ENCODE assay signal across 23 mouse cellular contexts in genomic region chr7:133005772-133006171, GRCm38 (mm10).
DNase-seq lines count a peak whose midpoint lies in the region; ATAC-seq and TF ChIP-seq lines count a peak whose summit lies in the region.
"Had no signal": no experiment of that assay in that cellular context is flagged by ENCODE, and none has a peak within 500 bp of the region (broad histone marks: within the 10 kb centered on the region; RNA-seq: fewer than 3 reads in every experiment).

No protein-coding gene starts in this region.

- ATAC-seq in heart, embryonic 11.5 days (replicated peaks; ENCODE audit: insufficient number of reproducible peaks, low FRiP score, low TSS enrichment): no peak
- no peak for ATAC-seq in midbrain, postnatal 0 days (ENCODE audit: low FRiP score)
- ATAC-seq: CD4-positive, CD25-positive, alpha-beta regulatory T cell, adult 4 months; liver, embryonic 12.5 days; Patski had no signal

- H3K4me1 ChIP-seq in heart, embryonic 11.5 days (ENCODE audit: control insufficient read depth, insufficient read depth, low read length): peaks cover 36% of the 10 kb centered on the region
- H3K4me1 ChIP-seq in CH12.LX (ENCODE audit: control insufficient read depth in 1 of 2, insufficient read depth in 2 of 2): peaks cover 22 to 40% of the 10 kb centered on the region in 2 experiments
- H3K4me1 ChIP-seq in E14TG2a.4 (replicated peaks; ENCODE audit: low read depth, low read length): peaks cover 100% of the 10 kb centered on the region
- peaks cover 49% of the 10 kb centered on the region for H3K4me1 ChIP-seq in embryonic facial prominence, embryonic 10.5 days
- no peaks in the 10 kb centered on the region; the same call in 1 of the 2 replicates for H3K4me1 ChIP-seq in midbrain, postnatal 0 days (ENCODE audit: insufficient read depth, low read length)

- H3K4me3 ChIP-seq in heart, embryonic 11.5 days (ENCODE audit: low read depth, low read length): no peak overlapping the region
- H3K4me3 ChIP-seq in CH12.LX (replicated peaks in 1 of 3; ENCODE audit: low read depth in 2 of 3, low read length in 2 of 3, poor library complexity in 1 of 3) (no peak overlapping the region), E14TG2a.4 (replicated peaks; ENCODE audit: low read length) (peak overlapping the region; percentile 39)
- no peak overlapping the region for H3K4me3 ChIP-seq in embryonic facial prominence, embryonic 10.5 days
- H3K4me3 ChIP-seq in midbrain, postnatal 0 days (ENCODE audit: low read depth, low read length): no peak overlapping the region
- H3K4me3 ChIP-seq: forebrain, embryonic 12.5 days; heart, adult 2 months; hindbrain, embryonic 15.5 days; left cerebral cortex, adult 2 months; liver, embryonic 12.5 days; midbrain, embryonic 10.5 days; neural tube, embryonic 13.5 days had no signal

- H3K27ac ChIP-seq in heart, embryonic 11.5 days (ENCODE audit: low read depth, low read length): no peak overlapping the region
- H3K27ac ChIP-seq in CH12.LX (ENCODE audit: insufficient read depth, low read depth): no peak overlapping the region
- H3K27ac ChIP-seq in embryonic facial prominence, embryonic 10.5 days (replicated peaks): 0 out of 2 replicates have a peak overlapping the region, but pooled peaks have one; percentile 8
- H3K27ac ChIP-seq in midbrain, postnatal 0 days (ENCODE audit: low read depth, low read length): no peak overlapping the region
- H3K27ac ChIP-seq: forebrain, embryonic 12.5 days; heart, adult 2 months; hindbrain, embryonic 15.5 days; left cerebral cortex, adult 2 months; liver, embryonic 12.5 days; midbrain, embryonic 10.5 days; neural tube, embryonic 13.5 days had no signal

- TF ChIP-seq CTCF in CH12.LX (conservative IDR thresholded peaks at IDR 0.05 in 1 of 2, IDR thresholded peaks at IDR 0.05 in 1 of 2; ENCODE audit: low read depth in 2 of 2, low read length in 2 of 2): no peak
- no peak for TF ChIP-seq CTCF in E14TG2a.4 (conservative IDR thresholded peaks at IDR 0.05; ENCODE audit: low read length)
- no peak for TF ChIP-seq CTCF in midbrain, postnatal 0 days (IDR thresholded peaks at IDR 0.05)

- WGBS in heart, embryonic 11.5 days (ENCODE audit: insufficient replicate concordance): 73% methylated on average over 7 of the region's 7 CpGs
- WGBS in embryonic facial prominence, embryonic 10.5 days: 83% methylated on average over 7 of the region's 7 CpGs
- WGBS in midbrain, postnatal 0 days: 85% methylated on average over 7 of the region's 7 CpGs

- TF ChIP-seq RAD21 in CH12.LX (IDR thresholded peaks at IDR 0.05; ENCODE audit: low read depth, low read length): no peak

- DNase-seq in heart, adult 11 months: peak; percentile 89
- no peak for DNase-seq in CH12.LX (ENCODE audit: extremely low read depth)
- DNase-seq in embryonic facial prominence, embryonic 10.5 days (ENCODE audit: low spot score): no peak
- DNase-seq in midbrain, postnatal 0 days (ENCODE audit: low spot score): no peak
- DNase-seq in B cell, adult 2 months: no peak
- DNase-seq: cerebellum, adult 8-10 months; heart, adult 2 months; heart, postnatal 10 days; kidney, adult 11 months; kidney, postnatal 10 days; lung, embryonic 14.5 days; right cerebral cortex, postnatal 25 days; thymus, postnatal 36 days had no signal

- no peak overlapping the region for H3K4me2 ChIP-seq in heart, embryonic 11.5 days
- H3K4me2 ChIP-seq in CH12.LX (ENCODE audit: insufficient read depth, low read depth, poor library complexity, severe bottlenecking): no peak overlapping the region
- no peak overlapping the region for H3K4me2 ChIP-seq in midbrain, postnatal 0 days (ENCODE audit: low read depth, low read length, poor library complexity, severe bottlenecking)
- H3K4me2 ChIP-seq: forebrain, embryonic 12.5 days; hindbrain, embryonic 15.5 days; liver, embryonic 12.5 days; lung, embryonic 14.5 days; neural tube, embryonic 13.5 days had no signal

- TF ChIP-seq EP300 in CH12.LX (IDR thresholded peaks at IDR 0.05; ENCODE audit: low read length): 0 out of 2 replicates have a peak, but pooled peaks have one; percentile 1

- no peaks in the 10 kb centered on the region for H3K79me2 ChIP-seq in CH12.LX (replicated peaks; ENCODE audit: control insufficient read depth, extremely low read depth, insufficient read depth, poor library complexity, severe bottlenecking)

- in situ Hi-C loops in CH12.LX (cut with MboI; ENCODE audit: low pct_ligation_motif_present, low pct_unique_long_range_greater_than_20kb, low sequenced_read_pairs): no loop called here

- 0 out of 2 replicates have a peak, but pooled peaks cover 2% of the 10 kb centered on the region for H3K36me3 ChIP-seq in heart, embryonic 11.5 days (ENCODE audit: control insufficient read depth, insufficient read depth, low read length)
- H3K36me3 ChIP-seq in CH12.LX (replicated peaks in 1 of 2; ENCODE audit: control insufficient read depth in 1 of 2, insufficient read depth in 1 of 2, low read length in 1 of 2) (peaks cover 0 to 8% of the 10 kb centered on the region in 2 experiments), E14TG2a.4 (ENCODE audit: insufficient read depth, low read length) (peaks cover 99% of the 10 kb centered on the region)
- H3K36me3 ChIP-seq in embryonic facial prominence, embryonic 10.5 days (replicated peaks): peaks cover 78% of the 10 kb centered on the region
- H3K36me3 ChIP-seq in midbrain, postnatal 0 days (ENCODE audit: insufficient read depth, low read length): no peaks in the 10 kb centered on the region
- H3K36me3 ChIP-seq: hindbrain, embryonic 15.5 days; neural tube, embryonic 13.5 days had no signal

- no peak for TF ChIP-seq POLR2A in CH12.LX (IDR thresholded peaks at IDR 0.05; ENCODE audit: low read depth, low read length)

- dilution Hi-C loops in CH12.LX (cut with MboI; ENCODE audit: extremely low pct_ligation_motif_present, extremely low pct_unique_long_range_greater_than_20kb, low sequenced_read_pairs): no loop called here

- no peak overlapping the region for H3K9ac ChIP-seq in heart, embryonic 11.5 days (ENCODE audit: low read depth, low read length)
- H3K9ac ChIP-seq in CH12.LX (ENCODE audit: insufficient read depth, low read depth): no peak overlapping the region
- H3K9ac ChIP-seq in midbrain, postnatal 0 days (replicated peaks; ENCODE audit: low read length, poor library complexity, severe bottlenecking): no peak overlapping the region
- H3K9ac ChIP-seq: forebrain, embryonic 12.5 days; hindbrain, embryonic 15.5 days; liver, embryonic 12.5 days; lung, embryonic 14.5 days; neural tube, embryonic 13.5 days had no signal

- no peaks in the 10 kb centered on the region for H3K27me3 ChIP-seq in heart, embryonic 11.5 days (ENCODE audit: control insufficient read depth, insufficient read depth, low read length)
- peaks cover 7% of the 10 kb centered on the region for H3K27me3 ChIP-seq in CH12.LX (replicated peaks)
- H3K27me3 ChIP-seq in E14TG2a.4 (ENCODE audit: insufficient read depth, low read length): no peaks in the 10 kb centered on the region
- no peaks in the 10 kb centered on the region for H3K27me3 ChIP-seq in embryonic facial prominence, embryonic 10.5 days (replicated peaks; ENCODE audit: low read depth, poor library complexity, severe bottlenecking)
- no peaks in the 10 kb centered on the region for H3K27me3 ChIP-seq in midbrain, postnatal 0 days (ENCODE audit: insufficient read depth, low read length)
- H3K27me3 ChIP-seq: forebrain, embryonic 12.5 days; hindbrain, embryonic 15.5 days; liver, embryonic 12.5 days; neural tube, embryonic 13.5 days; Patski had no signal

- H3K9me3 ChIP-seq in heart, embryonic 11.5 days (replicated peaks; ENCODE audit: control insufficient read depth, low read length): no peaks in the 10 kb centered on the region
- H3K9me3 ChIP-seq in CH12.LX (replicated peaks; ENCODE audit: low read length) (no peaks in the 10 kb centered on the region), E14TG2a.4 (ENCODE audit: low read length) (no peaks in the 10 kb centered on the region)
- H3K9me3 ChIP-seq in embryonic facial prominence, embryonic 10.5 days: no peaks in the 10 kb centered on the region
- no peaks in the 10 kb centered on the region for H3K9me3 ChIP-seq in midbrain, postnatal 0 days (ENCODE audit: low read length)
- H3K9me3 ChIP-seq: forebrain, embryonic 12.5 days; hindbrain, embryonic 15.5 days; liver, embryonic 12.5 days; midbrain, embryonic 10.5 days; neural tube, embryonic 13.5 days had no signal

TF ChIP-seq in CH12.LX, 34 proteins besides CTCF, POLR2A, EP300 and RAD21:
- TF ChIP-seq MAZ (IDR thresholded peaks at IDR 0.05; ENCODE audit: low read depth, low read length) (no peak), MAX (IDR thresholded peaks at IDR 0.05; ENCODE audit: low read length) (peak; percentile 68; the same call in 1 of the 2 replicates), NRF1 (IDR thresholded peaks at IDR 0.05; ENCODE audit: low read depth, low read length) (no peak), ZC3H11A (IDR thresholded peaks at IDR 0.05; ENCODE audit: low read depth, low read length) (no peak), CHD2 (IDR thresholded peaks at IDR 0.05; ENCODE audit: low read length) (peak; percentile 87), UBTF (IDR thresholded peaks at IDR 0.05; ENCODE audit: low read depth, low read length) (no peak), MYC (IDR thresholded peaks at IDR 0.05; ENCODE audit: low read depth, low read length) (peak; percentile 35; the same call in 1 of the 2 replicates), KAT2A (IDR thresholded peaks at IDR 0.05; ENCODE audit: insufficient replicate concordance, low read length) (no peak), USF1 (IDR thresholded peaks at IDR 0.05; ENCODE audit: low read depth, low read length) (peak; percentile 7; the same call in 1 of the 2 replicates), TBP (conservative IDR thresholded peaks at IDR 0.05; ENCODE audit: low read depth, low read length) (no peak), CHD1 (IDR thresholded peaks at IDR 0.05; ENCODE audit: low read depth, low read length) (peak; percentile 84), JUND (conservative IDR thresholded peaks at IDR 0.05; ENCODE audit: low read depth, low read length) (no peak), IRF4 (IDR thresholded peaks at IDR 0.05; ENCODE audit: low read depth, low read length) (peak; percentile 40; the same call in 1 of the 2 replicates), ELF1 (IDR thresholded peaks at IDR 0.05; ENCODE audit: low read depth, low read length) (peak; percentile 37; the same call in 1 of the 2 replicates)
TF ChIP-seq in CH12.LX: peak in this region for 7.
